Mouse (Mus musculus) small intestine, adult 2 months (tissue): ENCODE results near the gene Plekhm2.

Experiments
- CTCF ChIP-seq: fragments of 200-500 bp; IDR thresholded peaks from 2 replicates; pipeline ENCODE4 v1.5.1; 2012; ENCODE audit warnings: low read depth, mild to moderate bottlenecking, control low read depth, inconsistent platforms, low read length, moderate library complexity, mixed read lengths; ENCODE audit not compliant: insufficient replicate concordance, insufficient read length; ENCODE audit errors: extremely low read depth
- POLR2A ChIP-seq: fragments of 200-500 bp; IDR thresholded peaks from 2 replicates; pipeline ENCODE4 v1.6.1; 2012; ENCODE audit warnings: low read depth, mild to moderate bottlenecking, control low read depth, inconsistent platforms, low read length, moderate library complexity

GRCm38 (mm10) chr4:141694719-141695118 lies 30.0 kb upstream of the Plekhm2 start:
- TF ChIP-seq CTCF (no peak), POLR2A (no peak)
